Mouse (Mus musculus) spleen, postnatal 10 days (tissue): ENCODE measurements around the gene Zfp385c.
"Not testable (repeated sequence)": the region's sequence is repeated elsewhere in the genome, so short reads cannot be mapped to it uniquely, and the experiment has no call there.

Source experiments
- DNase-seq, 2 experiments: peaks; one replicate each; pipeline ENCODE4 v3.0.0; 2021 to 2022; ENCODE audit warnings: low spot score in 2 of 2

Zfp385c gene

DNA sequence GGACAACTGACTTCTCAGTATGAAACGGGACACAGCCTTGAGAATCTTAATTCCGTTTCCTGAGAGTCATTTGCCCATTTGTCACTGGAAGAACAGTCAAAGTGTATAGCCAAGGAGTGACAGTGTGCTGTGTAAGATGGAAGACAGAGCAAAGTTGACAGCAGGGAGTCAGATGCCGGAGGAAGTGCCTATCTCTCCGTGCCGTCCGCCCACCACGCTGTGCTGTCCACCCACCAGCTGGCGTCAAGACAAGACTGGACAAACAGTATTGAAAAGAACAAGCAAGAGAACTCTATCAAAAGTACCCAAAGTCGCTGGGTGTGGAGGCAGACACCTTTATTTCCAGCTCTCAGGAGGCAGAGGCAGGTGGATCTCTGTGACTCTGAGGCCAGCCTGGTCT lies 89.1 kb downstream of the Zfp385c start:
- no peak for DNase-seq

DNA sequence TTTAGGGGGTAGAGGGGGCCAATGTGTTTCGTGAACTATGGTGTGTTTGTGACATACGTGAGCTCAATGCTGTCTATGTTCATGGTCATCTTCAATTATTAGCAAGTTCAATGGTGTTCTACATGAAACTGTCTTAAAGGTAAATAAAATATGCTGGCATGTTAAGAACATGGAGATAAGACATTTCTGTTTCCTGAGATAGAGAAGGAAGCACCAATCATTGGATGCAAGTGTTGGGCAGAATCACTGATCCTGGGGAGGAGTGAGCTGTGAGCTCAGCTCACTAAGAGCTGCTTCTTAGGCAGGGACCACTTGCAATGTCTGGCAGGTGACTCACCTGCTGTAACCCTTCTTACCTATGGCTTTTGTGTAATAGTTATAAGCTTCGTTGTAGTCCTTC lies 90.9 kb downstream of the Zfp385c start:
- DNase-seq = no peak

DNA sequence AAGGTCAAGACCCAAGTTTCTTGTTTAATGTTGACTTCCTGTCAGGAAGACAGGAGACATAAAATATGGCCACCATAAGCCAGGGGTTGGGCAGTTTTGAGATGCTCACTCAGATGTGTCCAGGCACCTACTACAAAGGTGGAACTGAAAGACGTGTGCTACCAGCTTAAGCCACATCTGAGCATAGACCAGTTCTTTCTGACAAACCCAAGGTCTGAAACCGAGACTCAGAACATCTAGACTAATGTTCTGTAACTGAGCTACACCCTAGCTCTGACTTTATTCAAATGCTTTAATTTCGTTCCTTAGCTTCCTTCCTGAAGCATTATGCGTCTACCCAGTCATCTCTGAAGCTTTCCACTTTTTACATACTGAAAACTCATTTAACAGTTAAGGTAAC lies 94.2 kb downstream of the Zfp385c start:
- DNase-seq = no peak

DNA sequence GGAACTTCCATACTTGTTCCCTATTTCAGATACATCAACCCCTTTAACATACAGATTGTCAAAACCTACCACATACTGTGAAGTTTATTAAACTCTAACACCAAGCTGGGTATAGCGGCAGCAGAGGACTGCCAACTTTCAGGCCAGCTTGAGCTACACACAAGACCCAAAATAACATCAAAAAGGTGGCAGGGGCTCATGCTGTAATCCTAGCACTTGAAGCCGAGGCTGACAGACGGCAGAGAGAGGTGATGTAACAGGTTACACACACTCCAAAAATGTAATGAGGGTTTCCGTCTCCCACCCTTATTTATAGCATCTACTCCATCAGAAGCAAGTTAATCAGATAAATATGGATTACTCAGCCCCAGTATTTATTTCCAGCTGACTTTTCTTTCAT lies 96.7 kb downstream of the Zfp385c start:
- DNase-seq = no peak

DNA sequence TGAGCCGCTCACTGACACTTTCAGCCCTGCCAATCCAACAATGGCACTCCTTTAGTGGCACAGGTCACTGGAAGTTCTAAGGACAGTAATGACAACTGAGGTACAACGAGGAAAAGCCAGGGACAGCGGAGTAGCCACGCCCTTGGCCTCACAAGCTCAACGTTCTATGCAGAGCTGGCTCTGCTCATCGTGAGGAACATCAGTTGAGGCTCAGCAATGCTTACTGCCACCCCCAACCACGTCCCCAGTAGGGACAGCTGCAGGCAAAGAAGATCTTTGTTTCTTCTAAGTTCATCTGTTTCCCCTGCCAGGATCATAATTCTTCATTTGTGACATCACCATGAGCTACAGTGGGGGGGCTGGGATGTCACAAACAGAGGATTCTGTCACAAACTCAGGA lies 97.6 kb downstream of the Zfp385c start:
- DNase-seq = no peak

DNA sequence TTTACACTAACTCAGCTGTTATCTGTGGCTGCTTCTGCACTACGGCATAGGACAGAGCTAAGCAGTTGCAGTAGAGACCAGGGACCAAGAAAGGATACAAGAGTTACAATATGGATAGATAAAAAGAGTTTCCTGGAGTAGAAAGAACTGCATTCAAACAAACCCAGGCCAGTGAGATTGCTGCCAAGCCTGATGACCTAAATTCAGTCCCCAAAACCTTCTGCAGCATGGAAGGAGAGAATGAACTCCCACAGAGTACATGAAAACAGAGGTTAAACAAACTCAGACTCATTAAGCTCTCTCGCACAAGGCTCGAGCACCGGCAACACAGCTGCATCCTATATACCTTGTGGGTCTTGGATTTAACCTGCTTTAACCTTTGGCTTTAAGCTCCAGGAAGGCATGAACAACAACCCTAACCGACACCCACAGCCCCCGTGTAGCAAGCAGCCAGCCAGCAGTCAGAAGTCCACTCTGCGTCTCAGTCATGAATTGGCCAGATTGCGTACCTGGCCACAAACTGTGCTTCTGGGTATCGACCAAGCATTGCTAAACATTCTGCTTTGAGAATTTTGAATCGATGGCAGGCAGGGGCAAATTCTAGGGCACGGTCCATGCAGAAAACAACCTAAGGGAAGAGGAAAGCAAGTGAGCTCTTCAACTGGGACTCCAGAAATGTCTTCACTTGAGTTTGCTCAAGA lies 99.8 kb downstream of the Zfp385c start:
- DNase-seq = no peak

DNA sequence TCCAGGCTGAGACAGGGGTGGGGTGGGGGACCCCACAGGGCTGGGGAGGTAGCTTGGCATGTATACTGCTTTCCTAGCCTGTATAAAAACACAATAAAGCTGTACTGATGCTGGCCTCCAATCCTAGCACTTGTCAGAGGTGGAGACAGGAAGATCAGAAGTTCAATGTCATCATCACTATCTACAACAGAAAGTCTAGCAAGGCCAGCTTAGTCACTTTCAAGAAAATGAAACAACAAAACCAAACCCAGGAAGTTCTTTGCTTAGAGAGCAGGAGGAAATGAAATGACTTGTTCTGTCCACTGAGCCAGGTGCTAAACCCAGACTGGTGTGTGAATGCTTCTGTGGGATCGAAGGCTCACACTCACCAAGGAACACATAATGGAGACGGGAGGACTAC lies 103.8 kb downstream of the Zfp385c start:
- DNase-seq = no peak

DNA sequence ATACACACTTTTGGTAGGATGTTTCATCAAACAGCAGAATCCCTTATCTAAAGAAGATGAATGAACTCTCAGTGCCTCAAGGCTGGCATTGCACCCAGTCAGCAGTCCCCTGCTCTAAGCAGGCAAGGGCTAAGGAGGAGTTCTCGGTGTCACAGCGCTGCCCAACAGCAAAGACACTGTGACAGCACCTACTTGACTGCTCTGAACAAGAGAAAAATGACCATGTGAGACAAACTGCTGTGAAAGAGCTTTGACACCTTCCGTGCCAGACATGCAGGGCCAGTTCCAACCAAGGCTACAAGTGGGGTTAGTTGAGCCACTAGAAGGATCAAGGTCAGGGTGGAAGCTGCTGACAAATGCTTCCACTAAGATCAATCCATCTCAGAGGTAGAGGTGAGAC lies 107.1 kb downstream of the Zfp385c start:
- no peak for DNase-seq

DNA sequence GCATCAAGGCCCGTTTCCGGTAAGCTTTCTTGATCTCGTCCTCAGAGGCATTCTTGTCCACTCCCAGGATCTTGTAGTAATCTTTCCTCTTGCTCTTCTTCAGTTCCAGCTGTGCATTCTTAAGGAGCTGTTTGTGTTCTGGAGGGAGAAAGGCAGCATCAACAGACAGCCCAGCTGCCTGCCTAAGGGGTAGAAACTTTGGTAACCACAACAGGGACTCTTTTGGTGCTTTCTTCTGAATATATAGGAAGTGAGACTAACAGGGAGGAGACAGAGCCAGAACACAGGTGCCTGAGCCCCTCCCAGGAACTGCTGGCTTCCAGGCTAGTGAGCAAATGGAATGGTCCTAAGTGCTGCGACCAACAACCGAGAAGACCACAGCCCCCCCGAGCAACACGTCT lies 107.7 kb downstream of the Zfp385c start:
- DNase-seq = no peak

DNA sequence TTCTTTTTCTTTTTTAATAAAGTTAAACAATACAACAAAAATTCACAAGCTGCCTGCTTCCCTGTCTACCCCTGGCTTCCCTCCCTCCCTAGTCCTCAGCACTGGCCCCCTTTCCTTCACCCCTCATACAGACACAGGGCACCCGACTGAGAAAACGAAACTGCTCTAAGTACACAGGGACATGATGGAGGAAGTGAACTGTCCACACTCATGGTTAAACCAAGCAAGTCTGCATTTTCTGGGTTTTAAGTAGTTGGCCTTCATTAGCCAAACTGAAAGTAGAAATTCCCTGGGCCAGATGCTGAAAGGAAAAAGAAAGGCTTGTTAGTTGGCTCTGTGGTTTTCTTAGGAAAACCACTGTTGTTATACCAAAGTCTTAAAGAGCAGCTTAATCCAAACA lies 109.4 kb downstream of the Zfp385c start:
- DNase-seq = no peak

DNA sequence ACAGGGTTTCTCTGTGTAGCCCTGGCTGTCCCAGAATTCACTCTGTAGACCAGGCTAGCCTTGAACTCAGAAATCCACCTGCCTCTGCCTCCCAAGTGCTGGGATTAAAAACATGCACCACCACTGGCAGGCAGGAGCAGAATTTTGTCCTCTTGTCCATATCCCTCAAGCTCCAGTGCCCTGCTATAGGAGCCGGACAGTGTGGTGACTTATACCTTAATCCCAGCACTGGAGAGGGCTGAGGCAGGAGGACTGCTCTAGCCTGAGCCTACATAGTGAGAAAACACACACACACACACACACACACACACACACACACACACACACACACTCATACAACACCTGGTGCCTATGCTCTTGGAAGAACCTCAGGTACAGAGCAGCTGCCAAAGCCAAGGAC lies 109.8 kb downstream of the Zfp385c start:
- not testable (repeated sequence) for DNase-seq

DNA sequence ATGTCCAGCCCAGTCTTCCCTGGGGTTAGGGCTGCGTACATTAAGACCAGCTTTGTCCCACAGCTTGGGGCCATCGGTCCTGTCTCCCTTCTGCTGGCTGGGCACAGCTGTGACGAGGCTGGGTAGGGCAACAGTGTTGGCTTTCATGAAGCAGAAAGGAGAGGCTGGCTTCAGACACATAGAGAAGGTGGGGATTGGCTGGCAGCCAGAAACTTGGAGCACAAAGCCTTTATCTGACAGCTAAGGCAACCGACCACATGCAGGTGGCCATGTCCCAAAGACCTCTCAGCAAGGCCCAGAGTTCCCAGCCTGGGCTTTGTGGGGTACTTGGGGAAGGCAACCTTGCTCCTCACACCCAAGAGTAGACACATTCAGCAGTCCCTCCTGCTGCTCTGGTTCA lies 110.5 kb downstream of the Zfp385c start:
- DNase-seq = peak in 1 of 2 experiments; percentile 67

DNA sequence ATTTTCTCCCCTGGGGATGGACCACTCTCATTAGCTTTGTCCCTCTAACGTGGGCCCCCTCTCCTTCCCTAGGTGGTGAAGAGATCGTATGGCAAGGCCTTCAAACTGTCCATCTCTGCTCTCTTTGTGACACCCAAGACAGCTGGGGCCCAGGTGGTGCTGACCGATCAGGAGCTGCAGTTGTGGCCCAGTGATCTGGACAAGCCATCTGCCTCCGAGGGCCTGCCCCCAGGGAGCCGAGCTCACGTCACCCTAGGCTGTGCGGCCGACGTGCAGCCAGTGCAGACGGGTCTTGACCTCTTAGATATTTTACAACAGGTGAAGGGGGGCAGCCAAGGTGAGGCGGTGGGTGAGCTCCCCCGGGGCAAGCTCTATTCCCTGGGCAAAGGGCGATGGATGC lies 112.0 kb downstream of the Zfp385c start:
- peak in 1 of 2 experiments; percentile 51 for DNase-seq

DNA sequence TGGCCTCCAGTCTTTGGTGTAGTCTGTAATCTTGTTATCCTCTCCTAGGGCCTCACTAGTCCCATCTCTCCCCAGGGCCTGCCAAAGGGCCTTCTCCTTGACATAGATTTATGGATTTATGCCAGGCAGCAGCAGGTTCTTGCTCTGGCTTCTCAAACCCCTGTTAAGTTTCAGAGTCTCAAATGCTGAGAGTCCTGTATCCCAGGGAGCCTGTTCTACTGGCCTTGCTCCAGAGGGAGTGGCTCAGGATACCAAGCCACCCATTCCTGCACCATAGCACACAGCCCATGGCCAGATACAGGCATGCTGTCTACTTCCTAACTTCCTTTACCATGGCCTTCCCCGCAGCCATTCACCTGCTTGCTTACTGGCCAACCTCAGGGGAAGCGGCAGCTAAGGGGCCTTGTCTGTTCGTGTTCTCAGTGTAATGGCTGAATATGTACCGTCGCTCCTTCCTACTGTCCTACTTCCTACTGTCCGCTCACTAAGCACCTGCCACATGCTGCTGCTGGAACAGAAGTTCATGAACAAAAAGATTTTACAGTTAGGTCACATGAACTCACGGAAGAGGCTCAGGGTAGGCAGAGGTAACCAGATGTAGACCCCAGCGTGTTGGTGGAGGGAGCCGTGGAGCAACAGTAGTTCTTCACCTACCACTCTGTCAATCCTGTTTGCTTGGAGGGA lies 113.0 kb downstream of the Zfp385c start:
- DNase-seq = no peak

DNA sequence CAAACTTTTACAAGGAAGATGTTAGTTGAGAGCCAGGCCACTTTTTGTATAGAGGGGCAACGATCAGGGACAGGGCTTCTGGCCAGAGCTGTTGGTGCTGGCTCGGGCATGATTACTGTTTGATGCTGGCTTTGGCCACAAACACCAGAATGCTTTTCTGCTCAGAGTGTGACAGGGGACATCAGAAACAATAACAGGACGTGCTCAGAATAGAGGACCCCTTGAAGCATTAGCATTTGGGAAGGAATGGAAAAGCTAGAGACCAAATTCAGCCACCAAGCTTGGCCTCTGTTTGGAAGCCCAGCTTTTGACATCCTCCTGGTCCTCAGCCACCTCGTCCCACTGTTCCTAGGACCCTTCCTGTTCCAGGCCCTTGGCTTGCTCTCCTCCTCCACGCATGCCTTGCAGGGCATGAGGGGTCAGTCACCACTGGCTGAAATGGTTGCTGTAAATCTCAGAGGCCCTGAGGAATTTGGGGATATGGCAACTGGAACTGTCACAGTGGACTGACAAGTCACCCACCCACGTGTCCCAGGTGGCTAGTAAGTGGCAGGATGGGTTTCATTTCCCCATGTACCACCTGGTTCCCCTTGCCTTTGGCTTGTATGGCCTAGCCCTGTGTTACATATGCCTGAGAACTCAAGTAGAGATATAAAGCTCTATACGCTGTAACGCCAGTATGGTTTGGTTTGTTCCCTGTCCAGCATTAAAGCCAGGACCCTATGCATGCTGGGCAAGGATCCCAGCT lies 114.2 kb downstream of the Zfp385c start:
- peak in 1 of 2 experiments; percentile 51 for DNase-seq
